Mouse (Mus musculus) T-cell, adult 2 months (primary cell): ENCODE data around the gene Olfr1145.

Experiments
- DNase-seq: peaks from one replicate; pipeline ENCODE4 v3.0.0; 2022; ENCODE audit warnings: low spot score

The Olfr1145 gene

DNA sequence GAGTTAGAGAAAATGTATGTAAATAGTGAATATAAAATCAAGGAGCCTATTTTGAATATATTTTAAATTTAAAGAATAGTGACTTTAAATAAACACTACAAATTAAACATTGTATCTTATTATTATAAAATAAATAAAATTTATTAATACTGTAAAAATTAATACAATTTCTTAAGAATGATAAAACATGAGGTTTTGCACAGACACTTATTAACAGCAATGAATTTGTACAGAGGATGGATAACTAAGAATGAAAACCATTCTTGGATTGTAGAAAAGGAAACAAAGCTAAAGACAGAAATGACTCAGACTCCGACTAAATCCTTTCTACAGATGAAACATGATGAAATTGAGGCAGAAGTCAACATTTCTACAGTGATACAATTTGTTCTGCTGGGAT, at the start of gene Olfr1145:
TSS of gene Olfr1145 (plus strand) at position 301 of the 400 bp plus-strand sequence.
- no peak for DNase-seq

DNA sequence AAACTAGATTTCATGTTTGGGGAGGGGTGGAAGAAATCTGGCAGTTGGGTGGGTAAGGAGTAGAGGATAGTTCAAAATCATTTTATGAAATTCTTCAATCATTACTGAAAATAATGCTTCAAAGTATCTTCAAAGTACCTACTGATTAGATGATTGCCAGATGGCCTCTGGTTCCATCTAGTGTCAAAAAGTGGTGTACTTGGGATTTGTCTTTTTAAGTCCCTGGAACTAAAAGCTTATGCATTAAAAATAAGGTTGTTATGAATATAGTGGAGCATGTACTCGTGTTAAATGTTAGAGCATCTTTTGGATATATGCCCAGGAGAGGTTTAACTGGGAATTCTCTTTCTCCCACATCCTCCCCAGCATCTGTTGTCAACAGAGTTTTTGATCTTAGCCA, 33.5 kb upstream of the Olfr1145 start:
- no peak for DNase-seq

DNA sequence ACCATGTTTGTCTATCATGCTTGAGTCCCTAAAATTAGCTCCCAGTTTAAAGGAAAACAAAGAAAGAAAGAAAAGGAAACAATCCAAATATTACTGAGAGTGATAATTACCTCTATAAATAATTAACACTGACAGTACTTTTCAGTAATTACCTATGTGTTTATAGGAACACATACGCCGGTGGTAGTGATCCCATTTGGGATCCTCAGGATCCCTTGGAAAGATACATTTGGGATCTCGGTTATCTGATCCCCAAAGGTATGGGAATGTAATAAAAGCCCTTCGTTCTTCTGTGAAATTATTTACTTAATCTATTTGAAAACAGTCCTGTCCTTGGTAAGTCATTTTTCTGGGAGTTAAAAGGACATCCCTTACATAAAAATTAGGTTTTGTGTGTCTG, 30.4 kb upstream of the Olfr1145 start, which contains the start of gene Olfr152:
TSS of gene Olfr152 (plus strand) at position 301 of the 400 bp plus-strand sequence.
- DNase-seq: no peak

DNA sequence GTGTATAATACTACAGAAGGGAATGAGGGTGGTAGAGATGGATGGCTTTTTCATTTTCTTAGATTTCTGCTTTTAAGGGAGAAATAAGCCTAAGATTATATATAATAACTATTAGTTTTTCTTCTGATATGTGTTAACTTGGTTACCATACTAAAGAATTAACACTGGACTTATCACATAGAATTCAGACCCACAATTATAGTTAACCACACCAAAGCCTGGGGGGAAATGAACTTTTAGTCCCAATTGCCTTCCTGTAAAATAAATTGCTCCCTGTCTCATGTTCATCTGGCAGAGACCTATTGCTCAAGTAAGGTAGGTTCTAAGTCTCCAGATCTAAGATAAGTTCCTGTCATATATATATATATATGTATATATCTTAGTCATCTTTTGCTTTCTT, 9.3 kb upstream of the Olfr1145 start, which contains the start of gene Olfr1143:
TSS of gene Olfr1143 (plus strand) at position 301 of the 400 bp plus-strand sequence.
- no peak for DNase-seq

DNA sequence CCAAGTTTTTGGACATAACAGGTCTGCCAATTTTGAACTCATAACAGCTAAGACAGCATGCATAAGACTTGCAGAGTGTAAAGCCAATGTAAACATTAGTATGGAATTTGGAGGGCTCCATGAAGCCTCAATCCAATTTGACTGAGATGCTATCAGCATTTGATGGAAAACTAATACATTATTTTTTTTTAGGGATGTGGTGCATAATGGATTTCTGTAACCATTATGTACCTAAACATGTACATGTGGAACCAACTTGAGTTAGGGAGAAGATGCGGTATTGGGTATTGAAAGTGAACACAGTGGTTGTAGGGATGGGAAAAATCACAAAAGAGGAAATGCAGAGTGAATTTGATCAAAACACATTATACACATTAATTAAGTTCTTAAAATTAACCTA, 20.6 kb downstream of the Olfr1145 start, which contains the start of gene Olfr1148:
TSS of gene Olfr1148 (plus strand) at position 301 of the 400 bp plus-strand sequence.
- DNase-seq: no peak

DNA sequence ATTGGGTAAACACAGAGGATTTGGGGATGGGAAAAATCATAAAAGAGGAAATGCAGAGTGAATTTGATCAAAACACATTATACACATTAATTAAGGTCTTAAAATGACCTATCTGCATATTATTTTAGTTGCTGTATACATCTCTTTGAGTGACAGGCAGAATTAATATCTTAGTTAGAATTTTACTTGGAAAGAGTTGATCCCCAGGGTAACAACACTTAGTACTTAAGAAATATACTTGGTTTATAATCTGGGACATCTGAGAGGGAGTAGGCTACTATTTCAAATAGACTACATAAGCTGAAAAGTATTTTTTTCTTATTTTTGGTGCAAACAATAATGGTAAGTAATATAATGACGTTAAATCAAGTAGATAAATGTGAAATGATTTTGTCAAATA, 34.1 kb downstream of the Olfr1145 start, which contains the start of gene Olfr1150-ps1:
TSS of gene Olfr1150-ps1 (plus strand) at position 301 of the 400 bp plus-strand sequence.
- DNase-seq: no peak

DNA sequence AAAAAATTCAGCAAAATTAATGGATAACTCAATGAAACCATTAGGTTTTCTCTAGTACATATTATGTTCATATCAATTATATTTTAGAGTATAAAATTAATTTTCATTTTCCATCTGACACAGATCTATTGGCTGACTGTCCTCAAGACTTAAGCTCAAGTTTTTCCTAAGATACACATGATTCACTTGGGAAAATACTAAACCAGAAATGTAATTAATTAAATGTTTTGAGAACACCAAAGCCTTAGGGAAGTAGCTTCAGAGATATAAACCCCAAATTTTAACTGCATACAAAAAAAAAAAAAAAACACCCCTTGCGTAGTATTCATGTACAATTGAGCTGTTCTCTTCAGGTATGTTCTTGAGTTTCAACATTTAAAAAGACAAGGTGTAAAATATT, 45.9 kb downstream of the Olfr1145 start, which contains the start of gene Olfr1151:
TSS of gene Olfr1151 (plus strand) at position 301 of the 400 bp plus-strand sequence.
- no peak for DNase-seq
